8 mouse cellular contexts compared by ENCODE assay signal in genomic region chr1:178369272-178369651, GRCm38 (mm10). TPM values are rescaled to one million over a fixed set of nuclear protein-coding genes. Genes with fewer than 3 reads are reported as not detected.
DNase-seq lines count a peak whose midpoint lies in the region; ATAC-seq and TF ChIP-seq lines count a peak whose summit lies in the region.

No protein-coding gene starts in this region.

- H3K4me3 ChIP-seq in layer of hippocampus, adult 2 months: peak overlapping the region; percentile 63
- H3K4me3 ChIP-seq in forebrain, postnatal 0 days (ENCODE audit: low read depth, low read length): peak overlapping the region; percentile 51
- peak overlapping the region; percentile 46 for H3K4me3 ChIP-seq in hindbrain, embryonic 15.5 days
- peak overlapping the region; percentile 46 for H3K4me3 ChIP-seq in midbrain, embryonic 14.5 days (replicated peaks; ENCODE audit: low read depth, low read length)
- peak overlapping the region; percentile 48 for H3K4me3 ChIP-seq in stomach, postnatal 0 days (ENCODE audit: low read depth, low read length)

- no peaks in the 10 kb centered on the region for H3K4me1 ChIP-seq in forebrain, postnatal 0 days (ENCODE audit: insufficient read depth)
- H3K4me1 ChIP-seq in hindbrain, embryonic 15.5 days (replicated peaks): peaks cover 13% of the 10 kb centered on the region
- 0 out of 2 replicates have a peak, but pooled peaks cover 4% of the 10 kb centered on the region for H3K4me1 ChIP-seq in midbrain, embryonic 14.5 days (ENCODE audit: control insufficient read depth, insufficient read depth, low read length)
- no peaks in the 10 kb centered on the region for H3K4me1 ChIP-seq in stomach, postnatal 0 days (replicated peaks; ENCODE audit: control insufficient read depth, insufficient read depth)

- ATAC-seq in forebrain, postnatal 0 days: peak; percentile 60
- peak; percentile 76 for ATAC-seq in hindbrain, embryonic 15.5 days (ENCODE audit: low FRiP score, low read depth)
- peak; percentile 81 for ATAC-seq in midbrain, embryonic 14.5 days (ENCODE audit: low FRiP score, low TSS enrichment)
- ATAC-seq in stomach, postnatal 0 days (ENCODE audit: low FRiP score, low TSS enrichment): peak; percentile 84

- H3K27me3 ChIP-seq in forebrain, postnatal 0 days (ENCODE audit: insufficient read depth, low read length): no peaks in the 10 kb centered on the region
- no peaks in the 10 kb centered on the region for H3K27me3 ChIP-seq in hindbrain, embryonic 15.5 days
- no peaks in the 10 kb centered on the region for H3K27me3 ChIP-seq in midbrain, embryonic 14.5 days (ENCODE audit: control insufficient read depth, insufficient read depth, low read length)
- H3K27me3 ChIP-seq in stomach, postnatal 0 days (ENCODE audit: control insufficient read depth, insufficient read depth, low read length): no peaks in the 10 kb centered on the region

- DNase-seq in layer of hippocampus, adult 2 months (ENCODE audit: low spot score in 2 of 2): peak in 1 of 2 experiments; percentile 18
- DNase-seq in layer of hippocampus, adult 9-11 months: no peak
- DNase-seq in c-Kit-positive CD71-negative TER-119-negative erythroid progenitor cells, embryonic 14.5 days (ENCODE audit: low read depth): peak; percentile 42
- DNase-seq in forebrain, postnatal 0 days: no peak
- DNase-seq in liver: peak; percentile 64
- DNase-seq in midbrain, embryonic 14.5 days: peak; percentile 69
- DNase-seq in stomach, postnatal 0 days (ENCODE audit: low spot score): no peak

- peak overlapping the region; percentile 78 for H3K4me2 ChIP-seq in forebrain, postnatal 0 days (ENCODE audit: low read depth)
- H3K4me2 ChIP-seq in hindbrain, embryonic 15.5 days: peak overlapping the region; percentile 59
- peak overlapping the region; percentile 87 for H3K4me2 ChIP-seq in midbrain, embryonic 14.5 days (ENCODE audit: low read length)
- H3K4me2 ChIP-seq in stomach, postnatal 0 days (replicated peaks; ENCODE audit: low read depth): peak overlapping the region; percentile 77

- 1% methylated on average over 11 of the region's 11 CpGs for WGBS in forebrain, postnatal 0 days
- WGBS in hindbrain, embryonic 15.5 days: 2% methylated on average over 11 of the region's 11 CpGs
- 1% methylated on average over 11 of the region's 11 CpGs for WGBS in midbrain, embryonic 14.5 days
- WGBS in stomach, postnatal 0 days: under 1% methylated on average over 11 of the region's 11 CpGs

- no peaks in the 10 kb centered on the region for H3K36me3 ChIP-seq in forebrain, postnatal 0 days (ENCODE audit: insufficient read depth)
- H3K36me3 ChIP-seq in hindbrain, embryonic 15.5 days: no peaks in the 10 kb centered on the region
- H3K36me3 ChIP-seq in midbrain, embryonic 14.5 days (ENCODE audit: control insufficient read depth, insufficient read depth, low read length): no peaks in the 10 kb centered on the region
- no peaks in the 10 kb centered on the region for H3K36me3 ChIP-seq in stomach, postnatal 0 days (ENCODE audit: control insufficient read depth, insufficient read depth, low read length)

- no peak for TF ChIP-seq CTCF in layer of hippocampus, adult 2 months (conservative IDR thresholded peaks at IDR 0.05)
- no peak for TF ChIP-seq CTCF in forebrain, postnatal 0 days (IDR thresholded peaks at IDR 0.05; ENCODE audit: low read depth)
- TF ChIP-seq CTCF in stomach, postnatal 0 days (IDR thresholded peaks at IDR 0.05; ENCODE audit: low read depth): no peak

- H3K27ac ChIP-seq in layer of hippocampus, adult 2 months: peak overlapping the region; percentile 97
- H3K27ac ChIP-seq in forebrain, postnatal 0 days (ENCODE audit: low read depth, low read length): peak overlapping the region; percentile 77
- peak overlapping the region; percentile 85 for H3K27ac ChIP-seq in hindbrain, embryonic 15.5 days (replicated peaks)
- H3K27ac ChIP-seq in midbrain, embryonic 14.5 days (replicated peaks; ENCODE audit: low read depth, low read length): peak overlapping the region; percentile 78
- peak overlapping the region; percentile 87 for H3K27ac ChIP-seq in stomach, postnatal 0 days (replicated peaks)

- peak overlapping the region; percentile 58 for H3K9ac ChIP-seq in forebrain, postnatal 0 days
- H3K9ac ChIP-seq in hindbrain, embryonic 15.5 days: peak overlapping the region; percentile 48
- peak overlapping the region; percentile 52 for H3K9ac ChIP-seq in midbrain, embryonic 14.5 days (replicated peaks; ENCODE audit: low read length)
- peak overlapping the region; percentile 63 for H3K9ac ChIP-seq in stomach, postnatal 0 days (ENCODE audit: low read length)

- TF ChIP-seq EP300 in stomach, postnatal 0 days (optimal IDR thresholded peaks at IDR 0.05): no peak

- no peaks in the 10 kb centered on the region for H3K9me3 ChIP-seq in forebrain, postnatal 0 days (ENCODE audit: low read length)
- H3K9me3 ChIP-seq in hindbrain, embryonic 15.5 days: no peaks in the 10 kb centered on the region
- H3K9me3 ChIP-seq in midbrain, embryonic 14.5 days (ENCODE audit: control insufficient read depth, low read length): no peaks in the 10 kb centered on the region
- H3K9me3 ChIP-seq in stomach, postnatal 0 days (ENCODE audit: control insufficient read depth, low read length): no peaks in the 10 kb centered on the region

RNA-seq across cellular contexts. Expression of gene Hnrnpu, which starts 31.7 kb away (rescaled TPM):
- total RNA-seq in layer of hippocampus, adult 2 months (2021): 100 to 1,000 TPM; 431 to 439 TPM
- total RNA-seq in forebrain, postnatal 0 days (2014; rRNA removed): 245 and 299 TPM in 2 replicates
- 187 and 229 TPM in 2 replicates for polyA plus RNA-seq in forebrain, postnatal 0 days (2015; fragmentation: Nextera tagmentation; extraction: Ambion mirVana)
- 278 and 287 TPM in 2 replicates for polyA plus RNA-seq in hindbrain, embryonic 15.5 days (2015; fragmentation: Nextera tagmentation; extraction: Ambion mirVana)
- 243 and 369 TPM in 2 replicates for polyA plus RNA-seq in midbrain, embryonic 14.5 days (2014; fragmentation: Nextera tagmentation; extraction: Ambion mirVana)
- polyA plus RNA-seq in stomach, postnatal 0 days (2015; fragmentation: Nextera tagmentation; extraction: Ambion mirVana): 129 and 147 TPM in 2 replicates

RNA-seq across cellular contexts. Expression of gene Efcab2, which starts 36.6 kb away (rescaled TPM):
- 10 to 100 TPM in 1 of 2 experiments, 1 to 10 TPM in 1; 8.1 to 11.1 TPM for total RNA-seq in layer of hippocampus, adult 2 months (2021)
- total RNA-seq in forebrain, postnatal 0 days (2014; rRNA removed): 4.3 and 7.0 TPM in 2 replicates
- polyA plus RNA-seq in forebrain, postnatal 0 days (2015; fragmentation: Nextera tagmentation; extraction: Ambion mirVana): 4.5 and 8.6 TPM in 2 replicates
- 9.9 and 11.2 TPM in 2 replicates for polyA plus RNA-seq in hindbrain, embryonic 15.5 days (2015; fragmentation: Nextera tagmentation; extraction: Ambion mirVana)
- 4.9 and 7.7 TPM in 2 replicates for polyA plus RNA-seq in midbrain, embryonic 14.5 days (2014; fragmentation: Nextera tagmentation; extraction: Ambion mirVana)
- polyA plus RNA-seq in stomach, postnatal 0 days (2015; fragmentation: Nextera tagmentation; extraction: Ambion mirVana): 3.5 and 3.7 TPM in 2 replicates

RNA-seq across cellular contexts. Expression of gene Cox20, which starts 50.3 kb away (rescaled TPM):
- 10 to 100 TPM; 33.2 to 38.4 TPM for total RNA-seq in layer of hippocampus, adult 2 months (2021)
- 46.3 and 54.9 TPM in 2 replicates for total RNA-seq in forebrain, postnatal 0 days (2014; rRNA removed)
- polyA plus RNA-seq in forebrain, postnatal 0 days (2015; fragmentation: Nextera tagmentation; extraction: Ambion mirVana): 111 and 144 TPM in 2 replicates
- 110 and 131 TPM in 2 replicates for polyA plus RNA-seq in hindbrain, embryonic 15.5 days (2015; fragmentation: Nextera tagmentation; extraction: Ambion mirVana)
- polyA plus RNA-seq in midbrain, embryonic 14.5 days (2014; fragmentation: Nextera tagmentation; extraction: Ambion mirVana): 124 and 139 TPM in 2 replicates
- polyA plus RNA-seq in stomach, postnatal 0 days (2015; fragmentation: Nextera tagmentation; extraction: Ambion mirVana): 140 and 146 TPM in 2 replicates

Comparison
In these comparisons a context has a peak if more than half of its experiments do, and no peak if none do; other contexts are left out.
1. DNase-seq: peak in c-Kit-positive CD71-negative TER-119-negative erythroid progenitor cells, embryonic 14.5 days (single experiment), liver (single experiment) and midbrain, embryonic 14.5 days (single experiment); none in layer of hippocampus, adult 9-11 months (single experiment), forebrain, postnatal 0 days (single experiment) and stomach, postnatal 0 days (single experiment).
2. Peak in every context shown above with its lines, with median percentiles within 50 percentile points of each other: H3K27ac ChIP-seq, H3K4me3 ChIP-seq, ATAC-seq, H3K4me2 ChIP-seq and H3K9ac ChIP-seq.